Mouse (Mus musculus) spleen, adult 2 months (tissue): ENCODE measurements around the gene Asb3.

Source experiments
- CTCF ChIP-seq: fragments of 200-500 bp; IDR thresholded peaks from 2 replicates; pipeline ENCODE4 v1.5.1; 2011; ENCODE audit warnings: mild to moderate bottlenecking, inconsistent platforms; ENCODE audit not compliant: insufficient read depth, insufficient read length, insufficient replicate concordance; ENCODE audit errors: extremely low read depth
- POLR2A ChIP-seq: fragments of 200-500 bp; IDR thresholded peaks from 2 replicates; pipeline ENCODE4 v1.6.1; 2011; ENCODE audit warnings: low read depth, low read length, inconsistent platforms

DNA sequence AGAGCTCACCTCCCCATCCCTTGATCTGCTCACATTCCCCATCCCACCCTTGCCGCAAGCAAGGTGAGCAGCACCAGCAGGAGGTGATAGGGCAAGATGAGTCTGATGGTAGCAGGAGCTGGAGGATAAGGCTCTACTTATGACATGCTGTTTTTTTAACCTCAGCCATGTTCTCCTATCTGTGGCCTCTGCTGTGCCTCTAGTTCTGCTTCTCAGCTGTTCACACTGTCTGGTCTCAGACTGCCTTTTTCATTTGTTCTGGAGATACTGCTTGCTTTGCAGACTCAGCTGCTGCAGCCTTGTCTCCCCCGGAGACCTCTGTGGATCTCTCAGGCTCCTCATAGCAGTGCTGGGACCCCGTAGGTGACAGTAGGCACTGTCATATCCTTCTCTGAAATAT, 38.1 kb downstream of the Asb3 start:
- TF ChIP-seq CTCF (no peak), POLR2A (no peak)
